Mouse (Mus musculus) lung, adult 18-20 months (tissue): ENCODE results near the gene Zranb1.

Experiments
- DNase-seq, 2 experiments: peaks; one replicate each; pipeline ENCODE4 v3.0.0; 2022; ENCODE audit warnings: mixed read lengths in 2 of 2

Zranb1 gene

GRCm38 (mm10) chr7:133003421-133003820 is 72.5 kb downstream of the Zranb1 start:
- DNase-seq = peak; percentile 76 to 81

GRCm38 (mm10) chr7:133005772-133006171 is 74.8 kb downstream of the Zranb1 start:
- DNase-seq = no peak

GRCm38 (mm10) chr7:133007343-133007742 is 76.4 kb downstream of the Zranb1 start:
- DNase-seq = peak in 1 of 2 experiments; percentile 27

GRCm38 (mm10) chr7:133008663-133009062 is 77.7 kb downstream of the Zranb1 start:
- DNase-seq = no peak

- no peak for DNase-seq
Measured at GRCm38 (mm10) chr7:133009676-133010075, 78.7 kb downstream of the Zranb1 start.

- DNase-seq = no peak
Measured at GRCm38 (mm10) chr7:133010477-133010876, 79.5 kb downstream of the Zranb1 start.

GRCm38 (mm10) chr7:133011191-133011590 is 80.2 kb downstream of the Zranb1 start:
- DNase-seq = peak in 1 of 2 experiments; percentile 33

GRCm38 (mm10) chr7:133011611-133012010 is 80.7 kb downstream of the Zranb1 start:
- DNase-seq = no peak

GRCm38 (mm10) chr7:133012637-133013366 is 81.9 kb downstream of the Zranb1 start:
- DNase-seq = no peak

- no peak for DNase-seq
Measured at GRCm38 (mm10) chr7:133013923-133014322, 83.0 kb downstream of the Zranb1 start.

- DNase-seq = no peak
Measured at GRCm38 (mm10) chr7:133014631-133015030, 83.7 kb downstream of the Zranb1 start.

- DNase-seq = no peak
Measured at GRCm38 (mm10) chr7:133015416-133016070, 84.6 kb downstream of the Zranb1 start.

GRCm38 (mm10) chr7:133018961-133019360 is 88.0 kb downstream of the Zranb1 start:
- no peak for DNase-seq

- peak; percentile 40 to 71 for DNase-seq
Measured at GRCm38 (mm10) chr7:133019481-133020020, 88.6 kb downstream of the Zranb1 start.

GRCm38 (mm10) chr7:133024694-133025093 is 93.8 kb downstream of the Zranb1 start:
- no peak for DNase-seq

- DNase-seq = no peak
Measured at GRCm38 (mm10) chr7:133027930-133028329, 97.0 kb downstream of the Zranb1 start.

GRCm38 (mm10) chr7:133029004-133029403 is 98.1 kb downstream of the Zranb1 start:
- DNase-seq = no peak

GRCm38 (mm10) chr7:133029496-133030047 is 98.6 kb downstream of the Zranb1 start:
- no peak for DNase-seq

GRCm38 (mm10) chr7:133032589-133033203 is 101.8 kb downstream of the Zranb1 start:
- peak; percentile 56 to 67 for DNase-seq

- no peak for DNase-seq
Measured at GRCm38 (mm10) chr7:133035901-133036300, 105.0 kb downstream of the Zranb1 start.
